Mouse (Mus musculus): Measurements from ENCODE around the gene B3gat3.

DNA sequence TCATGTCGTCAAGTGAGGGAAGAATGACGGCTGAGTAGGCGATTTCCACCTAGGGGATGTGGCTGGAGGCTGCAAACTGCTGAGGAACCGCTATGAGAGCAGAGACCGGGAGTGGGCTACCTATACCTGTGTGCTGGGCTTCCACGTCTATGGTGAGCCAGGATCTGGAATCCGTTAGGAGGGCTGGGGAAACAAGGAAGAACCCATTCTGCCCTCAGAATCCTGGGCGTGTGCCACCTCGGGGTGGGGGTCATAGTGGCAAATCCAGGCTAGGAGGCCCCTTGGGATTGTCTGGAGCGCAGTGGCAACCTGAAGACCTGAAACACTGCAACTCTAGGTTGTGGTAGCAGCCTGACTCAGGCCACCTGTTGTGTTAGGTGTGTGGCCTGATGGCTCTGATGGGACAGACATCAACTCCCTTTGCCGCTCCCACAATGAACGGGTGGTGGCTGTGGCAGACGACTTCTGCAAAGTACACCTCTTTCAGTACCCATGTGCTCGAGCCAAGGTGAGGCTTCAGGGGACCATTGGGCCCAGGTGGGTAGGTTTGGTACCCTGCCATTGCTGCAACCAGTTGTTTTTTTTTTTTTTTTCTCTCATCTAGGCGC is 20.5 kb downstream of the B3gat3 start:
- TF ChIP-seq POLR2A (IDR thresholded peaks at IDR 0.05; ENCODE audit: borderline replicate concordance, extremely low read depth, insufficient read depth, insufficient read length, poor library complexity, severe bottlenecking) (no peak), CTCF (IDR thresholded peaks at IDR 0.05; ENCODE audit: borderline replicate concordance, extremely low read depth, insufficient read depth, insufficient read length) (no peak)

All from brain, embryonic 14.5 days (tissue).